In genomic region chr16:11266556-11266955, GRCm38 (mm10) we compare ENCODE assay signal across 30 mouse cellular contexts. TPM values are rescaled to one million over a fixed set of nuclear protein-coding genes. Genes with fewer than 3 reads are reported as not detected.
A peak's percentile ranks its signal among the peaks of the same experiment; 100 is the strongest.
DNase-seq lines count a peak whose midpoint lies in the region; ATAC-seq and TF ChIP-seq lines count a peak whose summit lies in the region.
"Had no signal": no experiment of that assay in that cellular context is flagged by ENCODE, and none has a peak within 500 bp of the region (broad histone marks: within the 10 kb centered on the region; RNA-seq: fewer than 3 reads in every experiment).

No protein-coding gene starts in this region.

- no peak for TF ChIP-seq POLR2A in kidney, adult 2 months (IDR thresholded peaks at IDR 0.05; ENCODE audit: low read depth, low read length)

- H3K9ac ChIP-seq in kidney, embryonic 15.5 days, result no peak overlapping the region
- no peak overlapping the region for H3K9ac ChIP-seq in kidney, postnatal 0 days (ENCODE audit: low read depth, low read length)
- no peak overlapping the region for H3K9ac ChIP-seq in forebrain, postnatal 0 days
- H3K9ac ChIP-seq in midbrain, embryonic 13.5 days (replicated peaks), result no peak overlapping the region
- H3K9ac ChIP-seq: embryonic facial prominence, embryonic 12.5 days; hindbrain, embryonic 12.5 days; limb, embryonic 13.5 days; liver, embryonic 14.5 days; lung, embryonic 14.5 days; midbrain, embryonic 15.5 days; neural tube, embryonic 15.5 days had no signal

- H3K27ac ChIP-seq in kidney, embryonic 15.5 days, result no peak overlapping the region
- H3K27ac ChIP-seq in kidney, adult 2 months (ENCODE audit: insufficient read depth, low read depth, low read length), result peak overlapping the region; percentile 83
- H3K27ac ChIP-seq in kidney, postnatal 0 days, result no peak overlapping the region
- peak overlapping the region; percentile 71 for H3K27ac ChIP-seq in limb, embryonic 10.5 days
- H3K27ac ChIP-seq in forebrain, postnatal 0 days (ENCODE audit: low read depth, low read length), result no peak overlapping the region
- H3K27ac ChIP-seq in midbrain, embryonic 13.5 days, result no peak overlapping the region
- H3K27ac ChIP-seq: embryonic facial prominence, embryonic 12.5 days; hindbrain, embryonic 12.5 days; liver, embryonic 14.5 days; midbrain, embryonic 15.5 days; neural tube, embryonic 15.5 days had no signal

- no peak for TF ChIP-seq CTCF in kidney, adult 2 months (conservative IDR thresholded peaks at IDR 0.05; ENCODE audit: insufficient read depth, insufficient read length, low read depth, low read length)
- TF ChIP-seq CTCF in kidney, postnatal 0 days (IDR thresholded peaks at IDR 0.05; ENCODE audit: low read depth), result no peak
- no peak for TF ChIP-seq CTCF in forebrain, postnatal 0 days (IDR thresholded peaks at IDR 0.05; ENCODE audit: low read depth)

- H3K9me3 ChIP-seq in kidney, embryonic 15.5 days (replicated peaks), result no peaks in the 10 kb centered on the region
- no peaks in the 10 kb centered on the region for H3K9me3 ChIP-seq in kidney, postnatal 0 days (replicated peaks; ENCODE audit: low read length)
- H3K9me3 ChIP-seq in limb, embryonic 10.5 days (replicated peaks), result no peaks in the 10 kb centered on the region
- H3K9me3 ChIP-seq in forebrain, postnatal 0 days (ENCODE audit: low read length), result no peaks in the 10 kb centered on the region
- no peaks in the 10 kb centered on the region for H3K9me3 ChIP-seq in midbrain, embryonic 13.5 days
- H3K9me3 ChIP-seq: embryonic facial prominence, embryonic 12.5 days; G1E; hindbrain, embryonic 12.5 days; limb, embryonic 13.5 days; midbrain, embryonic 15.5 days; neural tube, embryonic 15.5 days had no signal

- no peak overlapping the region for H3K4me3 ChIP-seq in kidney, embryonic 15.5 days (replicated peaks)
- H3K4me3 ChIP-seq in kidney, adult 2 months (ENCODE audit: insufficient read depth, low read depth, low read length), result no peak overlapping the region
- H3K4me3 ChIP-seq in kidney, postnatal 0 days (replicated peaks; ENCODE audit: low read depth, low read length), result no peak overlapping the region
- H3K4me3 ChIP-seq in limb, embryonic 10.5 days, result no peak overlapping the region
- no peak overlapping the region for H3K4me3 ChIP-seq in forebrain, postnatal 0 days (ENCODE audit: low read depth, low read length)
- no peak overlapping the region for H3K4me3 ChIP-seq in midbrain, embryonic 13.5 days (replicated peaks)
- H3K4me3 ChIP-seq: embryonic facial prominence, embryonic 12.5 days; hindbrain, embryonic 12.5 days; limb, embryonic 13.5 days; midbrain, embryonic 15.5 days; neural tube, embryonic 15.5 days had no signal

- no peaks in the 10 kb centered on the region for H3K27me3 ChIP-seq in kidney, embryonic 15.5 days
- no peaks in the 10 kb centered on the region for H3K27me3 ChIP-seq in kidney, adult 2 months (replicated peaks; ENCODE audit: control insufficient read depth, insufficient read depth, low read length)
- no peaks in the 10 kb centered on the region for H3K27me3 ChIP-seq in kidney, postnatal 0 days (ENCODE audit: insufficient read depth, low read length)
- no peaks in the 10 kb centered on the region for H3K27me3 ChIP-seq in limb, embryonic 10.5 days (ENCODE audit: low read depth, poor library complexity, severe bottlenecking)
- H3K27me3 ChIP-seq in forebrain, postnatal 0 days (ENCODE audit: insufficient read depth, low read length), result no peaks in the 10 kb centered on the region
- no peaks in the 10 kb centered on the region for H3K27me3 ChIP-seq in midbrain, embryonic 13.5 days
- H3K27me3 ChIP-seq: embryonic facial prominence, embryonic 12.5 days; hindbrain, embryonic 12.5 days; limb, embryonic 13.5 days; midbrain, embryonic 15.5 days; neural tube, embryonic 15.5 days had no signal

- no peak for ATAC-seq in kidney, embryonic 15.5 days (replicated peaks; ENCODE audit: low FRiP score)
- peak; percentile 61 for ATAC-seq in kidney, postnatal 0 days (replicated peaks; ENCODE audit: low FRiP score, low read depth)
- ATAC-seq in forebrain, postnatal 0 days, result no peak
- no peak for ATAC-seq in midbrain, embryonic 13.5 days
- ATAC-seq: forebrain, embryonic 14.5 days; midbrain, embryonic 15.5 days had no signal

- no peaks in the 10 kb centered on the region for H3K36me3 ChIP-seq in kidney, embryonic 15.5 days
- no peaks in the 10 kb centered on the region for H3K36me3 ChIP-seq in kidney, adult 2 months (ENCODE audit: control insufficient read depth, insufficient read depth, low read length)
- no peaks in the 10 kb centered on the region for H3K36me3 ChIP-seq in kidney, postnatal 0 days (ENCODE audit: insufficient read depth, low read length)
- H3K36me3 ChIP-seq in limb, embryonic 10.5 days, result no peaks in the 10 kb centered on the region
- no peaks in the 10 kb centered on the region for H3K36me3 ChIP-seq in forebrain, postnatal 0 days (ENCODE audit: insufficient read depth)
- no peaks in the 10 kb centered on the region for H3K36me3 ChIP-seq in midbrain, embryonic 13.5 days
- H3K36me3 ChIP-seq: embryonic facial prominence, embryonic 12.5 days; G1E; hindbrain, embryonic 12.5 days; limb, embryonic 13.5 days; midbrain, embryonic 15.5 days; neural tube, embryonic 15.5 days had no signal

- H3K4me2 ChIP-seq in kidney, embryonic 15.5 days, result no peak overlapping the region
- no peak overlapping the region for H3K4me2 ChIP-seq in kidney, postnatal 0 days (ENCODE audit: low read length)
- no peak overlapping the region for H3K4me2 ChIP-seq in forebrain, postnatal 0 days (ENCODE audit: low read depth)
- H3K4me2 ChIP-seq in midbrain, embryonic 13.5 days (replicated peaks), result no peak overlapping the region
- H3K4me2 ChIP-seq: embryonic facial prominence, embryonic 12.5 days; heart, embryonic 11.5 days; hindbrain, embryonic 12.5 days; limb, embryonic 13.5 days; lung, embryonic 14.5 days; midbrain, embryonic 15.5 days; neural tube, embryonic 15.5 days had no signal

- WGBS in kidney, embryonic 15.5 days, result 84% methylated on average over 2 of the region's 2 CpGs
- WGBS in kidney, adult 2 months, result 64% methylated on average over 2 of the region's 2 CpGs
- 93% methylated on average over 2 of the region's 2 CpGs for WGBS in kidney, postnatal 0 days
- 86% methylated on average over 2 of the region's 2 CpGs for WGBS in limb, embryonic 10.5 days
- WGBS in forebrain, postnatal 0 days, result 81% methylated on average over 2 of the region's 2 CpGs
- 85% methylated on average over 2 of the region's 2 CpGs for WGBS in midbrain, embryonic 13.5 days

- peak; percentile 84 for DNase-seq in kidney, adult 11 months
- peak; percentile 91 for DNase-seq in kidney, adult 2 months
- DNase-seq in kidney, postnatal 0 days (ENCODE audit: low spot score), result no peak
- DNase-seq in limb, embryonic 10.5 days (ENCODE audit: low spot score), result no peak
- DNase-seq in forebrain, postnatal 0 days, result no peak
- DNase-seq: adrenal gland, postnatal 10 days; cerebellum, adult 8-10 months; gastrocnemius, postnatal 36 days; heart, adult 18-20 months; heart, postnatal 36 days; lung, embryonic 14.5 days; lung, postnatal 14 days; retina, postnatal 1 day; right cerebral cortex, postnatal 14 days; thymus, postnatal 14 days had no signal

- no peaks in the 10 kb centered on the region for H3K4me1 ChIP-seq in kidney, embryonic 15.5 days
- H3K4me1 ChIP-seq in kidney, adult 2 months (ENCODE audit: control insufficient read depth, insufficient read depth, low read length), result 0 out of 2 replicates have a peak, but pooled peaks cover 4% of the 10 kb centered on the region
- no peaks in the 10 kb centered on the region for H3K4me1 ChIP-seq in kidney, postnatal 0 days (replicated peaks; ENCODE audit: insufficient read depth, low read length)
- H3K4me1 ChIP-seq in limb, embryonic 10.5 days, result peaks cover 19% of the 10 kb centered on the region
- no peaks in the 10 kb centered on the region for H3K4me1 ChIP-seq in forebrain, postnatal 0 days (ENCODE audit: insufficient read depth)
- no peaks in the 10 kb centered on the region for H3K4me1 ChIP-seq in midbrain, embryonic 13.5 days (replicated peaks)
- H3K4me1 ChIP-seq: embryonic facial prominence, embryonic 12.5 days; hindbrain, embryonic 12.5 days; limb, embryonic 13.5 days; midbrain, embryonic 15.5 days; neural tube, embryonic 15.5 days had no signal

RNA-seq across cellular contexts. Expression of gene Gspt1, which starts 12.4 kb away (rescaled TPM):
- polyA plus RNA-seq in kidney, embryonic 15.5 days (2015; fragmentation: Nextera tagmentation; extraction: Ambion mirVana), result 85.1 and 86.3 TPM in 2 replicates
- 17.4 and 19.1 TPM in 2 replicates for polyA plus RNA-seq in kidney, adult 2 months (2012; rRNA removed)
- polyA plus RNA-seq in kidney, postnatal 0 days (2015; fragmentation: Nextera tagmentation; extraction: Ambion mirVana), result 65.1 and 67.6 TPM in 2 replicates
- polyA plus RNA-seq in limb, embryonic 10.5 days (2016; fragmentation: Nextera tagmentation; extraction: Ambion mirVana), result 103 and 117 TPM in 2 replicates
- total RNA-seq in forebrain, postnatal 0 days (2014; rRNA removed), result 70.2 and 74.7 TPM in 2 replicates
- 37.8 and 46.9 TPM in 2 replicates for polyA plus RNA-seq in forebrain, postnatal 0 days (2015; fragmentation: Nextera tagmentation; extraction: Ambion mirVana)
- polyA plus RNA-seq in midbrain, embryonic 13.5 days (2015; fragmentation: Nextera tagmentation; extraction: Ambion mirVana), result 51.2 and 55.2 TPM in 2 replicates

RNA-seq across cellular contexts. Expression of gene Tnfrsf17, which starts 47.1 kb away (rescaled TPM):
- not detected in 2 replicates for polyA plus RNA-seq in kidney, embryonic 15.5 days (2015; fragmentation: Nextera tagmentation; extraction: Ambion mirVana)
- polyA plus RNA-seq in kidney, adult 2 months (2012; rRNA removed), result 0.16 and 0.27 TPM in 2 replicates
- not detected in 2 replicates for polyA plus RNA-seq in kidney, postnatal 0 days (2015; fragmentation: Nextera tagmentation; extraction: Ambion mirVana)
- polyA plus RNA-seq in limb, embryonic 10.5 days (2016; fragmentation: Nextera tagmentation; extraction: Ambion mirVana), result not detected in 2 replicates
- not detected in 2 replicates for total RNA-seq in forebrain, postnatal 0 days (2014; rRNA removed)
- 0.18 and 0.19 TPM in 2 replicates for polyA plus RNA-seq in forebrain, postnatal 0 days (2015; fragmentation: Nextera tagmentation; extraction: Ambion mirVana)
- polyA plus RNA-seq in midbrain, embryonic 13.5 days (2015; fragmentation: Nextera tagmentation; extraction: Ambion mirVana), result 0.27 TPM in 1 of 2 replicates, not detected in the other
- total RNA-seq: adrenal gland, postnatal 10 days; G1E; gastrocnemius, adult 18-20 months; gastrocnemius, postnatal 36 days; heart, adult 18-20 months; heart, postnatal 36 days; left cerebral cortex, postnatal 14 days had no signal
- polyA plus RNA-seq: embryonic facial prominence, embryonic 12.5 days; forebrain, embryonic 14.5 days; G1E; heart, embryonic 11.5 days; heart, embryonic 16.5 days; hindbrain, embryonic 12.5 days; limb, embryonic 13.5 days; liver, embryonic 14.5 days; lung, embryonic 14.5 days; stomach, embryonic 14.5 days had no signal

RNA-seq across cellular contexts. Expression of gene Snx29, which starts 56.2 kb away (rescaled TPM):
- 17.1 and 19.8 TPM in 2 replicates for polyA plus RNA-seq in kidney, embryonic 15.5 days (2015; fragmentation: Nextera tagmentation; extraction: Ambion mirVana)
- polyA plus RNA-seq in kidney, adult 2 months (2012; rRNA removed), result 64.8 and 75.4 TPM in 2 replicates
- 6.9 and 10.8 TPM in 2 replicates for polyA plus RNA-seq in kidney, postnatal 0 days (2015; fragmentation: Nextera tagmentation; extraction: Ambion mirVana)
- polyA plus RNA-seq in limb, embryonic 10.5 days (2016; fragmentation: Nextera tagmentation; extraction: Ambion mirVana), result 9.9 and 12.5 TPM in 2 replicates
- total RNA-seq in forebrain, postnatal 0 days (2014; rRNA removed), result 17.7 and 20.6 TPM in 2 replicates
- 2.2 and 5.8 TPM in 2 replicates for polyA plus RNA-seq in forebrain, postnatal 0 days (2015; fragmentation: Nextera tagmentation; extraction: Ambion mirVana)
- polyA plus RNA-seq in midbrain, embryonic 13.5 days (2015; fragmentation: Nextera tagmentation; extraction: Ambion mirVana), result 19.6 and 21.7 TPM in 2 replicates

Comparison
In these comparisons a context has a peak if more than half of its experiments do, and no peak if none do; other contexts are left out.
1. DNase-seq: peak in kidney, adult 11 months (single experiment) and kidney, adult 2 months (single experiment); none in kidney, postnatal 0 days (single experiment), limb, embryonic 10.5 days (single experiment) and forebrain, postnatal 0 days (single experiment).
2. H3K27ac ChIP-seq: peak in kidney, adult 2 months (single experiment) and limb, embryonic 10.5 days (single experiment); none in kidney, embryonic 15.5 days (single experiment), kidney, postnatal 0 days (single experiment), forebrain, postnatal 0 days (single experiment) and midbrain, embryonic 13.5 days (single experiment).